Mouse (Mus musculus): ENCODE results near the gene Zswim8. TPM values are rescaled to one million over a fixed set of nuclear protein-coding genes. Genes with fewer than 3 reads are reported as not detected.
A peak's percentile ranks its signal among the peaks of the same experiment; 100 is the strongest.

Gene Zswim8
- total RNA-seq, 2 experiments from 2014 or later = 56.1 to 63.3 TPM

DNA sequence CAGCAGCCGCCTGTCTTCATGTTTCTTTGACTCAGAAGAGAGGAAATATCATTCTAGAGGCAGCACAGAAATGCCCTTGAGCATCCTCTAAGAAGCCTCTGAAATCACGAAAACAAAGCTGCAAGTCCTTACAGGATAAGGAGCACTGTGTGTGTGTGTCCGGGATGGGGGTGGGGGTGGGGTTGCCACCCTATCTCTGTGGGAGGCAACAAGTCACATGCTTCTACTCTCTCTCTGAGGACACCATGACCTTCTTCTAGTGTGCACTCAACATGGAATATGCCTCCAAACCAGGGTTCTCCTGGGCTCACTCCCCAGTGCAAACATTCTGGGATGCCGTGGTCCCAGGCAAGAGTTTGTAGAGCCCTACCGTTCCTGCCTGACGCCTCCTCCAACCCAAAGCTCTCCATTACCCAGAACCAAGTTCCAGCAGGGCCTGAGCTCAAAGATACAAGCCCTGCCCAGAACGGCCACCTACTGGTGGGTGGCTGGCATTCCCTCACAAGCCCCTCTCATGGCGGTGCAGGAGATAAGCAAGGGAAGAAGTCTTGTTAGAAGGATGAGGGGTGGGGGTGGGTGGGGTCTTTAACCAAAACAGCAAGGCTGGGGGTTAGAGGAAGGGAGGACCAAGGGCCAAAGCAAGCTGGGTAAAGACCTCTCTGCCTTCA, 51.5 kb downstream of the Zswim8 start:
- no peak for DNase-seq
- intact Hi-C loops (cut with DNase I) = no loop called here

DNA sequence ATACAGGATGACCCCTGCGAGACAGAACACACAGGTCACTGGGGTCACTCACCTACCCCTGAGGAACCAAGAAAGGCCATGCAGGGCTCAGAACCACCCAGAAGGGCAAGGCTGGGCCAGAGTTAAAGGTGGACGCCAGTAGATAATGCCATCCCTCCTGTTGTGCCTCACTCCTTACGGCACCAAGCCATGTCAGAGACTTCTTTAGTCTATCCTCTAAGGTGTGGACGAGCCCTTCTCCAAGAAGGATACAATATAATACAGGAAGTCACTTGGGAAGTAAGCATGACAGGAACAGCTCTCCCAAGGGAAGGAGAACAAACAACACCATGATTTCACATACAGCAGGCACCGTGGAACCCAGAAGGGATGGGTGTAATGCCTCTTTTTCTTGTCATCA, 57.6 kb downstream of the Zswim8 start:
- intact Hi-C loops (cut with DNase I) = no loop called here
- DNase-seq = no peak

DNA sequence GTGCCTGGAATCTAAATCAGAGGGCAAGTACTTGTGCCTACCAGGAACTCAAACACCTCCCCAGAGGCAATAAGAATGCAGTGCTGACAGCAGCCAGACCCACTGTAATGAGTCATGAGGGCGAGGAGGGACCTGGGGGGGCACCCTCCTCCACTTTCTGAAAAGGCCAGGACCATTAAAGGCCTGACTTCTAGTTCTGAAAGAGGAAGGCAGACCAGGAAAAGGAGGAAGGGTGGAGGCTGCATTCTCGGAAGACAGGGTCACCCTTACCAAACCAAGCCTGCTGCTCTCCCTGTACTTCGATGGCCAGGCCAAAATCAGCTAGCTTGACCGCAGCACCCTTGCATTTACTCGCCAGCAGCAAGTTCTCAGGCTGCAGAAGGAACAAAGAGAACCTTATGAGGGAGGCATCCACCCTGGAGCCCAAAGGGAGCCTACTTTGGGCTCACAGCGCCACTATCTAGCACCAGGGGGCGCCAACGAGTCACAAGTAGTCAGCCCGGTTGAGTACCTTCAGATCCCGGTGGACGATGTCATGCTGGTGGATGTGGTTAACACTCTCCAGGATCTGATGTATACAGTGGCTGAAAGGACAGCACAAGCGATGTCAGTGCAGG, 58.4 kb downstream of the Zswim8 start:
- intact Hi-C loops (cut with DNase I) = loop anchor here (1.0 to 2.0 kb wide), 2 partner anchors 33 to 107 kb away; no protein-coding TSS in a partner anchor

DNA sequence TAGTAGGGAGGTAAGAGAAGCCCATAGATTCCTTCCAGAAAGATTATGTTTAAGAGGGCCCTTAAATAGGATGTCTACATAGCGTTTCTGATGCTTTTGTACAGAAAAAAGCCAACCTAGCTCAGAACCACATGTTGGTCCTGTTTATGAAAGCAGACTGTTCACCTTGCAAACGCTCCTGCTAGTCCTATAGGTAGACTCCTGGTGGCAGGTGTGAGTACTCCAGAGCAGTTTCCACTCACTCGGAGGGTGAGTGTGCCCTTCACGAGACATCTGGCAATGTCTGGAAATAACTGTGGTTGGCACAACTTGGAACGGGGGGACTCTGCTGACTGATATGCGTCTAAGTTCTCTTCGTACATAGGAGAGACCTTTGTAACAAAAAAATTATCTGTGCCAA, 60.6 kb downstream of the Zswim8 start:
- no peak for DNase-seq
- intact Hi-C loops (cut with DNase I) = loop anchor here (2.0 kb wide), 1 partner anchor 105 kb away; no protein-coding TSS in a partner anchor

More for the DNA sequence above, 58.4 kb downstream of the Zswim8 start:
- peak; percentile 91 to 95 for DNase-seq

DNA sequence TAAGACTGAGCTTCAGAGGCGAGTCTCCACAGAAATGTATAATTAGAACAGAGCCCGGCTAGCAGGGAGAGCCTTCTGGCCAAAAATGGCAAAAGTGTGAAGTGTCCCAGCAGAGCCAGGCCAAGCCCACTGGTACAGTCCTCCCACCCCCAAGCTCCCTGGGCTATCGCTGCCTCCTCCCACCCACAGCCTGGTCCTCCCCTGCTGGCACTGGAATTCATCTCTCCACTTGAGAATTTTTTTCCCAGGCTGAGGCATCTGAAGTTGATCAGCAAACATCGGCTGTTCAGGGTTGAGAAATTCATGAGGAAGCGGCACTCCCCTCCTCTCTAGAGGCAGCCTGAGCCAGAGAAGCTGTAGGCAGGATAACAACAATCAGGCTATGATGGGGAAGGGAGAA, 61.2 kb downstream of the Zswim8 start:
- intact Hi-C loops (cut with DNase I) = no loop called here
- peak; percentile 37 to 64 for DNase-seq

DNA sequence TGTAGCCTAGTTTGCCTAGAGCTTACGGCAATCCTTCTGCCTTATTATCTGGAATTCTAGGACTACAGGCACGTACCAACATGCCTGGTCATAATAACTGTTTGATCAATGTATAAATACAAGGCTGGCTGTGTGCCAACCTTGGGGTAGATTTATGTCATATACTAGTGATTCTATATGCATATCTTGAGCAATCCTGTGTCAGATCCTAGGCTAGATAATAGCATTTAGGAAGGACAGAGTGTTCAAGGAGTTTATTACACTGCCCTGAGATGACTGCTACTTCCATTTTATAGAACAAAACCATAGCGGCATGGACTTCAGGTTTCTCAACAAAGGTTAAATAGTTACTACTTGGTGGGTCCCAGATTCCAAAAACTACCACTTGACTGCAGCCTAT, 64.6 kb downstream of the Zswim8 start:
- no peak for DNase-seq
- intact Hi-C loops (cut with DNase I) = no loop called here

DNA sequence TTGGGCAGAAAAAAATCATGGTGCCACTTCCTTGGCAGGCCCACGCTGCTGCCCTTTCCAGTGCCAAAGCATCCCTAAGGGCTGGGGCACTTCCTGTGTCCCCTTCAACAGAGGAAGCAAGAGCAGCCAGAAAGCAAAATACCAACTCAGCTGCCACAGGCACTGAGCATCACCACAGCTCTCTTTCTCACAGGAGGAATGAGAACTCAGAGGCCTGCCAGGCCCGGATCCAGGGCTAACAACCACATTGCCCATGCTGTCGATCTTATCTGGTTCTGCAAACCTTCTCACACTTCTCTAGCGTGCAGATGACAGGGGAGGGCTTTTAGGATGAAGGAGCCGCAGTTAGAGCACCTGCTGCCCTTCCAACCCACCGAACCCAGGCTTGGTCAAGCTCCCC, 65.5 kb downstream of the Zswim8 start:
- intact Hi-C loops (cut with DNase I) = no loop called here
- no peak for DNase-seq

Small RNAs within 50 kb of the gene (microRNA-seq; reads per million reads assigned to microRNA genes)
- 0.81 to 1.1 reads per million in 2 experiments for gene Mir6946

Other genes with a start within 250 kb of the Zswim8 start
- gene Anxa7, start 227.4 kb upstream of the Zswim8 start, total RNA-seq (2021) = 10 to 100 TPM; 50.0 to 61.0 TPM
- gene Mss51, start 210.7 kb upstream of the Zswim8 start, total RNA-seq (2021) = 1 to 10 TPM in 1 of 2 experiments, under 1 TPM in 1; 0.88 to 1.1 TPM
- 10 to 100 TPM; 64.2 to 64.6 TPM for gene Ppp3cb, start 161.0 kb upstream of the Zswim8 start, total RNA-seq (2021)
- gene Usp54, start 66.5 kb upstream of the Zswim8 start, total RNA-seq (2021) = 10 to 100 TPM; 12.6 to 16.6 TPM
- 1 to 10 TPM in 1 of 2 experiments, under 1 TPM in 1; 0.88 to 1.7 TPM for gene Myoz1, start 51.0 kb upstream of the Zswim8 start, total RNA-seq (2021)
- 100 to 1,000 TPM in 1 of 2 experiments, 10 to 100 TPM in 1; 94.3 to 117 TPM for gene Synpo2l, start 39.2 kb upstream of the Zswim8 start, total RNA-seq (2021)
- 100 to 1,000 TPM in 1 of 2 experiments, 10 to 100 TPM in 1; 98.8 to 101 TPM for gene Sec24c, start 33.2 kb upstream of the Zswim8 start, total RNA-seq (2021)
- 10 to 100 TPM in 1 of 2 experiments, 1 to 10 TPM in 1; 8.9 to 10.1 TPM for gene Fut11, start 12.6 kb upstream of the Zswim8 start, total RNA-seq (2021)
- gene Chchd1, start 4.5 kb upstream of the Zswim8 start, total RNA-seq (2021) = 100 to 1,000 TPM in 1 of 2 experiments, 10 to 100 TPM in 1; 87.4 to 104 TPM
- gene Ndst2, start 27.0 kb downstream of the Zswim8 start, total RNA-seq (2021) = 10 to 100 TPM; 13.6 to 15.4 TPM
- 10 to 100 TPM; 40.8 to 42.3 TPM for gene Camk2g, start 86.5 kb downstream of the Zswim8 start, total RNA-seq (2021)
- 1 to 10 TPM; 5.7 to 6.1 TPM for gene Plau, start 129.1 kb downstream of the Zswim8 start, total RNA-seq (2021)
- gene Vcl, start 221.8 kb downstream of the Zswim8 start, total RNA-seq (2021) = 100 to 1,000 TPM; 132 to 149 TPM